Mouse (Mus musculus): ENCODE results near the gene Rhno1. TPM values are rescaled to one million over a fixed set of nuclear protein-coding genes. Genes with fewer than 3 reads are reported as not detected.
"Not testable (repeated sequence)": the region's sequence is repeated elsewhere in the genome, so short reads cannot be mapped to it uniquely, and the experiment has no call there.

Rhno1 gene
- polyA plus RNA-seq, 1 experiment from 2014 or later, result 39.5 TPM

- no peak for TF ChIP-seq CTCF (IDR thresholded peaks at IDR 0.05; ENCODE audit: low read depth)
- H3K27ac ChIP-seq (ENCODE audit: low read depth, low read length), result no peak overlapping the region
These were observed 18.5 kb upstream of the Rhno1 start for GRCm38 (mm10) chr6:128381254-128381653.

GRCm38 (mm10) chr6:128380594-128381167, 18.0 kb upstream of the Rhno1 start:
- H3K9ac ChIP-seq (ENCODE audit: low read depth, low read length); H3K27me3 ChIP-seq (replicated peaks; ENCODE audit: control insufficient read depth, insufficient read depth, low read length): not testable (repeated sequence)

More at GRCm38 (mm10) chr6:128381254-128381653, 18.5 kb upstream of the Rhno1 start:
- no peaks in the 10 kb centered on the region for H3K4me1 ChIP-seq (replicated peaks; ENCODE audit: control insufficient read depth, insufficient read depth, low read length)
- no peaks in the 10 kb centered on the region for H3K27me3 ChIP-seq (replicated peaks; ENCODE audit: control insufficient read depth, insufficient read depth, low read length)
- H3K9ac ChIP-seq (ENCODE audit: low read depth, low read length), result no peak overlapping the region
- no peak overlapping the region for H3K4me3 ChIP-seq (ENCODE audit: low read depth, low read length)
- H3K36me3 ChIP-seq (ENCODE audit: control insufficient read depth, insufficient read depth), result no peaks in the 10 kb centered on the region
- no peak overlapping the region for H3K4me2 ChIP-seq (replicated peaks; ENCODE audit: low read depth)
- ATAC-seq, result no peak
- H3K9me3 ChIP-seq (ENCODE audit: control insufficient read depth), result no peaks in the 10 kb centered on the region
- 54% methylated on average over 3 of the region's 3 CpGs for WGBS

DNA sequence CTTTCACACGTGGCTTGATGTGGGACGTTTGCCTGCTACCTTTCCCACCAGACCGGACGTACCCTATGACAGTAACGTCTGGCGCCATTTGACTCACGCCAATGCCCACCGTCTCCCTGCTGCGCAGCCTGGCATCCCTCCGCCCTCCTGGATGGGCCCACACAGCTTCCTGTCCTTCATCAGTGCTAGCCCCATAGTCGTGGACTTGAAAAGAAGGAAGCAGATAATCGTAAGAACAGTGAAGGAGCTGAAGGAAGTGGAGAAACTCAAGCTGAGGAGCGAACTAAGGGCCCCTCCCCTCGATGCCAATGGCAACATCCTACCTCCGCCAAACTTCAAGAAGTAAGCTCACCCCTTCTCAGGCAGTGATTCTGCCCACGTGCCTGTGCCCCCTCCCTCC, 16.9 kb upstream of the Rhno1 start:
- 77% methylated on average over 16 of the region's 16 CpGs for WGBS
- H3K9me3 ChIP-seq (ENCODE audit: control insufficient read depth), result no peaks in the 10 kb centered on the region
- no peak overlapping the region for H3K4me3 ChIP-seq (ENCODE audit: low read depth, low read length)
- TF ChIP-seq CTCF (IDR thresholded peaks at IDR 0.05; ENCODE audit: low read depth), result no peak
- no peak overlapping the region for H3K9ac ChIP-seq (ENCODE audit: low read depth, low read length)
- no peaks in the 10 kb centered on the region for H3K27me3 ChIP-seq (replicated peaks; ENCODE audit: control insufficient read depth, insufficient read depth, low read length)
- H3K4me2 ChIP-seq (replicated peaks; ENCODE audit: low read depth), result no peak overlapping the region
- no peak overlapping the region for H3K27ac ChIP-seq (ENCODE audit: low read depth, low read length)
- H3K36me3 ChIP-seq (ENCODE audit: control insufficient read depth, insufficient read depth), result no peaks in the 10 kb centered on the region
- ATAC-seq, result no peak
- H3K4me1 ChIP-seq (replicated peaks; ENCODE audit: control insufficient read depth, insufficient read depth, low read length), result no peaks in the 10 kb centered on the region

More at GRCm38 (mm10) chr6:128380594-128381167, 18.0 kb upstream of the Rhno1 start:
- not testable (repeated sequence) for H3K4me1 ChIP-seq (replicated peaks; ENCODE audit: control insufficient read depth, insufficient read depth, low read length); H3K4me2 ChIP-seq (replicated peaks; ENCODE audit: low read depth); H3K4me3 ChIP-seq (ENCODE audit: low read depth, low read length); H3K27ac ChIP-seq (ENCODE audit: low read depth, low read length); H3K9me3 ChIP-seq (ENCODE audit: control insufficient read depth); H3K36me3 ChIP-seq (ENCODE audit: control insufficient read depth, insufficient read depth); ATAC-seq
- WGBS, result 57% methylated on average over 1 of the region's 1 CpGs
- peak; percentile 63 for TF ChIP-seq CTCF (IDR thresholded peaks at IDR 0.05; ENCODE audit: low read depth)

DNA sequence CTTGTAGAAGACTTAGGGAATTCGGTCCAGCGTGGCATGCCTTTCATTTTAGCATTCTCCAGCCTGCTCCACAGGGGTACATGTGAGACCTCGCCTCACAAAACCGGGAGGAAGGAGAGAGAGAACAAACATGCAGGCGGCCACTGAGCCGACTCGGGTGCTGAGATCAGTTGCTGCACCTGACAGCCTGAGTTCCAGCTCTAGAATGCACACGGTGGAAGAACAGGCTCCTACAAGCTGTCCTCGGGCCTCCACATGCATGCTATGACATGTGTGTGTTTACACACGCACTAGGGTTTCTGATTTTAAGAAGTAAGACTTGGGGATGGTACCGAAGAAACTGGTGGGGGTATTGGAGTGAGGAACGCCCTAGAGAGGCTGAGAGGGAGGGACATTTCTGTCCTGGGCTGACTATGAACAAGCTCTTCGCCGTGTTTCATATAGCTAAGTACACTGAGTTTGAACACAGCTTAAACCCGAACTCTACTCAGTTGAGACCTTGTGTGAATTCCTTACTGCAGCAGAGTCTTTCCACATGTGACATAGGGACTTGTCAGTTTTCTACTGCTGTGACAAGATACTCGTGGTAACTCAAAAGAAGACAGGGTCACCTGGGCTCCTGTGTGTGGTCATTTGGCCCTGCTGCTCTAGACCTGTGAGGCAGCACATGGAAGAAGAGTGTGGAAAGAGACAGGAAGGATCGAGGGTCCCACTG, 13.8 kb upstream of the Rhno1 start:
- no peak overlapping the region for H3K4me2 ChIP-seq (replicated peaks; ENCODE audit: low read depth)
- no peaks in the 10 kb centered on the region for H3K9me3 ChIP-seq (ENCODE audit: control insufficient read depth)
- H3K27me3 ChIP-seq (replicated peaks; ENCODE audit: control insufficient read depth, insufficient read depth, low read length), result no peaks in the 10 kb centered on the region
- H3K4me1 ChIP-seq (replicated peaks; ENCODE audit: control insufficient read depth, insufficient read depth, low read length), result no peaks in the 10 kb centered on the region
- ATAC-seq, result no peak
- TF ChIP-seq CTCF (IDR thresholded peaks at IDR 0.05; ENCODE audit: low read depth), result no peak
- H3K9ac ChIP-seq (ENCODE audit: low read depth, low read length), result no peak overlapping the region
- H3K27ac ChIP-seq (ENCODE audit: low read depth, low read length), result no peak overlapping the region
- 92% methylated on average over 17 of the region's 17 CpGs for WGBS
- H3K36me3 ChIP-seq (ENCODE audit: control insufficient read depth, insufficient read depth), result peaks cover 28% of the 10 kb centered on the region
- no peak overlapping the region for H3K4me3 ChIP-seq (ENCODE audit: low read depth, low read length)

GRCm38 (mm10) chr6:128375192-128375591, 12.5 kb upstream of the Rhno1 start, which contains the start of the genes Tex52 and Gm44596:
Tex52 (plus strand) TSS chr6:128375456.
Gm44596 (plus strand) TSS chr6:128375503.
- H3K36me3 ChIP-seq (ENCODE audit: control insufficient read depth, insufficient read depth), result peaks cover 41% of the 10 kb centered on the region
- H3K9me3 ChIP-seq (ENCODE audit: control insufficient read depth), result no peaks in the 10 kb centered on the region
- no peak within 1 kb of the TSS for H3K4me3 ChIP-seq (ENCODE audit: low read depth, low read length)
- H3K27ac ChIP-seq (ENCODE audit: low read depth, low read length), result no peak within 1 kb of the TSS
- WGBS, result 56% methylated on average over 6 of the region's 6 CpGs
- ATAC-seq, result no peak
- H3K4me2 ChIP-seq (replicated peaks; ENCODE audit: low read depth), result no peak within 1 kb of the TSS
- H3K27me3 ChIP-seq (replicated peaks; ENCODE audit: control insufficient read depth, insufficient read depth, low read length), result no peaks in the 10 kb centered on the region
- no peaks in the 10 kb centered on the region for H3K4me1 ChIP-seq (replicated peaks; ENCODE audit: control insufficient read depth, insufficient read depth, low read length)
- no peak for TF ChIP-seq CTCF (IDR thresholded peaks at IDR 0.05; ENCODE audit: low read depth)
- no peak within 1 kb of the TSS for H3K9ac ChIP-seq (ENCODE audit: low read depth, low read length)

DNA sequence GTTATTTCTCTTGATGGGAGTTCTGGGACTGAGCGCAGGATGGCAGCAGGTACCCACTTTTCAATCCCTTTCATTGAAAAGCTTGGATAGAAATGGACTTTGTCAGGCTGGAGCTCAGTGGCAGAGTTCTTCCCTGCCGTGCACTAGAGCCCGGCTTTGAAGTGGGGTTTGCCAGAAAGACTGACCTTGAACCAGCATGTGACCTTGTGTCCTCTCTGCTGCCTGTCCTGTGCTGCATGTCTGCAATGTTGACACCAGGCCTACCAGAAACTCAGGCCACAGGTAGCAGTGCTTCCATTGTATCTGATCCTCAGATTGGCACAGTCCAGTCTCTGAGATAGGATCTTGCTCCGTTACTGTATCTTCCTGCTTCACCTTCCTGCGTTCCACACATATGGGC, 7.3 kb upstream of the Rhno1 start:
- no peak overlapping the region for H3K4me2 ChIP-seq (replicated peaks; ENCODE audit: low read depth)
- H3K27ac ChIP-seq (ENCODE audit: low read depth, low read length), result no peak overlapping the region
- no peaks in the 10 kb centered on the region for H3K9me3 ChIP-seq (ENCODE audit: control insufficient read depth)
- no peak overlapping the region for H3K9ac ChIP-seq (ENCODE audit: low read depth, low read length)
- H3K4me3 ChIP-seq (ENCODE audit: low read depth, low read length), result no peak overlapping the region
- peaks cover 68% of the 10 kb centered on the region for H3K36me3 ChIP-seq (ENCODE audit: control insufficient read depth, insufficient read depth)
- no peaks in the 10 kb centered on the region for H3K4me1 ChIP-seq (replicated peaks; ENCODE audit: control insufficient read depth, insufficient read depth, low read length)
- TF ChIP-seq CTCF (IDR thresholded peaks at IDR 0.05; ENCODE audit: low read depth), result no peak
- WGBS, result 86% methylated on average over 5 of the region's 5 CpGs
- no peak for ATAC-seq
- H3K27me3 ChIP-seq (replicated peaks; ENCODE audit: control insufficient read depth, insufficient read depth, low read length), result no peaks in the 10 kb centered on the region
